9 mouse cellular contexts compared by ENCODE assay signal in genomic region chr10:90728401-90729358, GRCm38 (mm10).
A peak's percentile ranks its signal among the peaks of the same experiment; 100 is the strongest.
DNase-seq lines count a peak whose midpoint lies in the region; ATAC-seq and TF ChIP-seq lines count a peak whose summit lies in the region.
"Had no signal": no experiment of that assay in that cellular context is flagged by ENCODE, and none has a peak within 500 bp of the region (broad histone marks: within the 10 kb centered on the region; RNA-seq: fewer than 3 reads in every experiment).

No protein-coding gene starts in this region.

- no peaks in the 10 kb centered on the region; a peak in 2 of 4 replicates for H3K27me3 ChIP-seq in MEL (ENCODE audit: control insufficient read depth in 1 of 2, insufficient read depth in 2 of 2, low read length in 2 of 2)
- no peaks in the 10 kb centered on the region; the same call in 1 of the 2 replicates for H3K27me3 ChIP-seq in forebrain, embryonic 11.5 days (ENCODE audit: control insufficient read depth, insufficient read depth, low read length)

- H3K4me1 ChIP-seq in MEL (ENCODE audit: control insufficient read depth in 1 of 2, insufficient read depth in 2 of 2, low read length in 2 of 2) = no peaks in the 10 kb centered on the region
- H3K4me1 ChIP-seq in brown adipose tissue, adult 24 weeks (ENCODE audit: control insufficient read depth, insufficient read depth, insufficient read length, low read length) = no peaks in the 10 kb centered on the region
- H3K4me1 ChIP-seq in forebrain, embryonic 11.5 days (replicated peaks; ENCODE audit: control insufficient read depth, insufficient read depth, low read length) = peaks cover 5% of the 10 kb centered on the region; the same call in 1 of the 2 replicates
- H3K4me1 ChIP-seq in lung, adult 2 months (ENCODE audit: control insufficient read depth, insufficient read depth, low read length) = no peaks in the 10 kb centered on the region
- peaks cover 15% of the 10 kb centered on the region for H3K4me1 ChIP-seq in olfactory bulb, adult 2 months (ENCODE audit: control insufficient read depth, insufficient read depth, low read length)

- TF ChIP-seq RAD21 in MEL (IDR thresholded peaks at IDR 0.05; ENCODE audit: low read depth, low read length) = peak; percentile 84

- H3K4me3 ChIP-seq in MEL (ENCODE audit: control insufficient read depth in 1 of 2, insufficient read depth in 1 of 2, low read depth in 2 of 2, low read length in 2 of 2) = peak overlapping the region; percentile 12 to 24; a peak in 2 of 4 replicates
- peak overlapping the region; percentile 48 for H3K4me3 ChIP-seq in brown adipose tissue, adult 24 weeks (ENCODE audit: insufficient read depth, low read depth, low read length)
- H3K4me3 ChIP-seq in forebrain, embryonic 11.5 days (ENCODE audit: low read depth, low read length) = 0 out of 2 replicates have a peak overlapping the region, but pooled peaks have one; percentile 8
- no peak overlapping the region for H3K4me3 ChIP-seq in lung, adult 2 months (replicated peaks; ENCODE audit: extremely low read depth, low read depth, low read length)
- peak overlapping the region; percentile 36 for H3K4me3 ChIP-seq in olfactory bulb, adult 2 months (ENCODE audit: insufficient read depth, low read depth, low read length)

- no peaks in the 10 kb centered on the region for H3K9me3 ChIP-seq in MEL (replicated peaks; ENCODE audit: insufficient read depth, low read length)
- no peaks in the 10 kb centered on the region for H3K9me3 ChIP-seq in forebrain, embryonic 11.5 days (ENCODE audit: control insufficient read depth, low read length)

- TF ChIP-seq EP300 in MEL (IDR thresholded peaks at IDR 0.05; ENCODE audit: low read depth in 1 of 2, low read length in 2 of 2) = peak in 1 of 2 experiments; percentile 34; a peak in 2 of 4 replicates

- H3K4me2 ChIP-seq in forebrain, embryonic 11.5 days (ENCODE audit: low read depth, low read length, severe bottlenecking) = peak overlapping the region; percentile 38; the same call in 1 of the 2 replicates

- H3K27ac ChIP-seq in MEL (ENCODE audit: control insufficient read depth, low read depth, low read length) = no peak overlapping the region
- no peak overlapping the region for H3K27ac ChIP-seq in brown adipose tissue, adult 24 weeks (replicated peaks; ENCODE audit: low read depth, low read length)
- no peak overlapping the region for H3K27ac ChIP-seq in forebrain, embryonic 11.5 days (ENCODE audit: low read depth, low read length)
- peak overlapping the region; percentile 66 for H3K27ac ChIP-seq in olfactory bulb, adult 2 months (ENCODE audit: insufficient read depth, low read depth, low read length)
- H3K27ac ChIP-seq: macrophage had no signal

- DNase-seq in MEL (ENCODE audit: low read depth, low spot score) = peak; percentile 73
- DNase-seq in forebrain, embryonic 11.5 days (ENCODE audit: low spot score) = peak; percentile 81
- DNase-seq in heart, postnatal 36 days = peak; percentile 48
- DNase-seq in layer of hippocampus, adult 11-12 months (ENCODE audit: low spot score) = peak; percentile 86
- peak; percentile 12 for DNase-seq in lung, adult 2 months
- DNase-seq in urinary bladder, postnatal 25 days (ENCODE audit: low spot score) = peak; percentile 47

- peak; percentile 55 to 81 (median 71); a peak in 5 of 6 replicates for TF ChIP-seq CTCF in MEL (IDR thresholded peaks at IDR 0.05 in 2 of 3, conservative IDR thresholded peaks at IDR 0.05 in 1 of 3; ENCODE audit: control insufficient read depth in 1 of 3, insufficient read depth in 1 of 3, low read depth in 2 of 3, low read length in 3 of 3, poor library complexity in 1 of 3, severe bottlenecking in 1 of 3)
- peak; percentile 59 for TF ChIP-seq CTCF in lung, adult 2 months (IDR thresholded peaks at IDR 0.05; ENCODE audit: insufficient read depth, low read length)
- TF ChIP-seq CTCF in olfactory bulb, adult 2 months (IDR thresholded peaks at IDR 0.05; ENCODE audit: insufficient read depth, low read depth, low read length) = 0 out of 2 replicates have a peak, but pooled peaks have one; percentile 18

- TF ChIP-seq POLR2A in MEL (IDR thresholded peaks at IDR 0.05; ENCODE audit: control insufficient read depth in 1 of 2, insufficient read depth in 1 of 2, low read depth in 1 of 2, low read length in 2 of 2, poor library complexity in 1 of 2) = no peak
- no peak for TF ChIP-seq POLR2A in lung, adult 2 months (IDR thresholded peaks at IDR 0.05; ENCODE audit: borderline replicate concordance, extremely low read depth, low read depth, low read length)
- no peak for TF ChIP-seq POLR2A in olfactory bulb, adult 2 months (IDR thresholded peaks at IDR 0.05; ENCODE audit: insufficient read depth, low read depth, low read length)

- ATAC-seq in forebrain, embryonic 11.5 days (replicated peaks; ENCODE audit: low FRiP score) = peak; percentile 54

- peak overlapping the region; percentile 24; the same call in 1 of the 2 replicates for H3K9ac ChIP-seq in MEL (ENCODE audit: control insufficient read depth, low read depth, low read length, poor library complexity, severe bottlenecking)
- no peak overlapping the region; the same call in 1 of the 2 replicates for H3K9ac ChIP-seq in forebrain, embryonic 11.5 days (ENCODE audit: low read length)

- H3K79me2 ChIP-seq in MEL (ENCODE audit: control insufficient read depth, insufficient read depth, low read length, poor library complexity) = no peaks in the 10 kb centered on the region

- 34% methylated on average over 22 of the region's 22 CpGs for WGBS in forebrain, embryonic 11.5 days
- WGBS in lung, adult 2 months = 23% methylated on average over 22 of the region's 22 CpGs
- 19% methylated on average over 22 of the region's 22 CpGs for WGBS in olfactory bulb, adult 2 months

- intact Hi-C loops in heart, postnatal 36 days (cut with DNase I) = loop anchor here (1.0 to 10.0 kb wide), 3 partner anchors 306 to 506 kb away; no protein-coding TSS in a partner anchor

- H3K36me3 ChIP-seq in MEL (ENCODE audit: control insufficient read depth in 1 of 2, insufficient read depth in 2 of 2, low read length in 2 of 2) = no peaks in the 10 kb centered on the region
- H3K36me3 ChIP-seq in forebrain, embryonic 11.5 days (ENCODE audit: control insufficient read depth, insufficient read depth, low read length) = no peaks in the 10 kb centered on the region

TF ChIP-seq in MEL, 35 proteins besides CTCF, POLR2A, EP300 and RAD21:
- TF ChIP-seq MAZ (IDR thresholded peaks at IDR 0.05; ENCODE audit: low read depth, low read length) (peak; percentile 49; the same call in 1 of the 2 replicates), MXI1 (IDR thresholded peaks at IDR 0.05; ENCODE audit: low read depth, low read length) (no peak), ZC3H11A (IDR thresholded peaks at IDR 0.05; ENCODE audit: low read depth, low read length) (peak; percentile 61), POLR2AphosphoS2 (IDR thresholded peaks at IDR 0.05; ENCODE audit: low read length) (no peak), ETS1 (IDR thresholded peaks at IDR 0.05; ENCODE audit: low read depth, low read length) (no peak), SMC3 (IDR thresholded peaks at IDR 0.05; ENCODE audit: low read depth, low read length) (peak; percentile 67), TCF12 (IDR thresholded peaks at IDR 0.05; ENCODE audit: low read depth, low read length) (0 out of 2 replicates have a peak, but pooled peaks have one; percentile 9), RCOR1 (IDR thresholded peaks at IDR 0.05; ENCODE audit: low read depth, low read length) (no peak), MYC (IDR thresholded peaks at IDR 0.05; ENCODE audit: low read depth, low read length) (no peak), CHD2 (IDR thresholded peaks at IDR 0.05; ENCODE audit: low read length) (no peak), ZMIZ1 (IDR thresholded peaks at IDR 0.05; ENCODE audit: low read depth, low read length) (no peak), MAX (IDR thresholded peaks at IDR 0.05; ENCODE audit: low read length) (no peak), POLR2AphosphoS5 (IDR thresholded peaks at IDR 0.05; ENCODE audit: borderline replicate concordance, low read depth, low read length) (no peak), E2F4 (IDR thresholded peaks at IDR 0.05; ENCODE audit: borderline replicate concordance, low read depth, low read length) (no peak)

Comparison
In these comparisons a context has a peak if more than half of its experiments do, and no peak if none do; other contexts are left out.
1. DNase-seq: peak in every context shown above with its lines; median percentile 86 in layer of hippocampus, adult 11-12 months; 81 in forebrain, embryonic 11.5 days; 73 in MEL; 48 in heart, postnatal 36 days; 47 in urinary bladder, postnatal 25 days; 12 in lung, adult 2 months.
2. CTCF ChIP-seq: peak in every context shown above with its lines; median percentile 71 in MEL; 59 in lung, adult 2 months; 18 in olfactory bulb, adult 2 months.